Mouse (Mus musculus): ENCODE results near the gene Sept9.

Gene Sept9

DNA sequence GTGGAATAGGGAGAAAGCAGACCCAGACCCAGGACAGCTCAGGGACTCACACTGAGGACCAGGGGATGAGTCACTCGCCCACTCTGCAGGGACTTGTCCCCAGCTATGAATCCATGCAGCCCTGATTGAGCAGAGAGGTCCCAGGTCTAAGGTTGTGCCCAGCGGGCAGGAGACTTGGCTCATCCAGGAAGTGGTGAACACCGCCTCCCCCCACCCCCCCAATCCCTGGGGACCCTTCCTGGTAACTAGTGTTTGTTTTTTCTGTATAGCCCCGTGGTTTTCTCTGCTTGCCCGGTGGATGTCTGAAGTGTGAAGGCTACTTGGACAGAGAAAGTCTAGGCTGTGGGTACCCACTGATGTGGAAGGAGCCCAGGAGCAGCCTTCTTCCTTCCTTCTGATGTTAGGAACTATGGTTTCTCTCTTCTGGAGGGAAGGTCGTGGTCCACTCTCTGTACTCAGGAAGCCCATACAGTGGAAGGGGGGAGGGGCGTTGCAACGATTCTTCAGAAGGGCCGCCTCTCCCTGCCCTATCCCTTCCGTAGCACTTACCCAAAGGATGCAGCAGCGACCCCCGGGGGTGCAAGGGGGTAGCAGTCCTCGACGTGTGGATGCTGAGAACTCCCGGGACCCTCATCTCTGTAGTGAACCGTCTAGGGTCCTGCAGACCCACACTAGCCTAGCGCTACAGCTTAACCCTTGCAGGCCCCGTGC lies 66.0 kb downstream of the Sept9 start:
- no peak for DNase-seq (ENCODE audit: low read depth, low spot score)

DNA sequence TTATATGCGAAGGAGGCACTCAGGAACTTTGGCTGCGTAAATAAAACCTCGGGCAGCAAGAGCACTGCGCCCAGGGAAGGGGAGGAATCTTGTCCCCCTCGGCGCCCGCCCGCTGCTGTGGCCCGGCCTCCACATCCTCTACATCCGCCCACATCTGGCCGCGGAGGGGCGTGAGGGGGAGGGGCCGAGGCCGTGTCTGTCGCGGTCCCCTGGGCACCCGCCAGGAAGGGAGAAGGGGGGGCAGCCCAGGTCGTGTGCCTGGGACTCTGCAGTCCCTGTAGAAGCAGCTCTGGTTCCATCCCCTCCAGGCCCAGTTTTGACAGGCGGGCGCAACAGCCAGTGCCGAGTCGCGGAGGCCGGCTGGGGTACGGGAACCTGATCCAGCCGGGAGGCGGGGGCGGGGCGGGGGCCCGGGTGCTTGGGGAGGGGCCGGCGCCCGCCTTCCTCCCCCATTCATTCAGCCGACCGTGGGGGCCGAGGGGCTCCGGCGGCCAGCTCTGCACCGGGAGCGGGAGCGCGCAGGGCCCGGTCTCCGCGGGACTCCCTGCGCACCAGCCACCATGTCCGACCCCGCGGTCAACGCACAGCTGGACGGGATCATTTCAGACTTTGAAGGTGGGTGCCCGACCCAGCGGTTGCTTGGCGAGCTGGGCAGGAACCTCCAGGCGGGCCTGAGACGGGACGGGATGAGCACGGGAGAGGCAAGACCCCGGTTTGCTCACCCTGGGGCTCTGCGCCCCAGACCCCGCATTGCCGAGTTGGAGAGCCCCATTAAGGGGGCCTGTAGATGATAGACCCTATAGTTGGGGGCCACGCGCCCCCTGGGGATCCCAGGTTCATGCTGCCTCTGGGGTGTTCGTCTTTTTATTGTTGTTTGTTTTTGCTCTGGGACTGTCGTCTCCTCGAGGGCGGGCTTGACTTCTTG lies 66.8 kb downstream of the Sept9 start:
- no peak for DNase-seq (ENCODE audit: low read depth, low spot score)

GRCm38 (mm10) chr11:117266906-117267721 lies 67.7 kb downstream of the Sept9 start:
- no peak for DNase-seq (ENCODE audit: low read depth, low spot score)

DNA sequence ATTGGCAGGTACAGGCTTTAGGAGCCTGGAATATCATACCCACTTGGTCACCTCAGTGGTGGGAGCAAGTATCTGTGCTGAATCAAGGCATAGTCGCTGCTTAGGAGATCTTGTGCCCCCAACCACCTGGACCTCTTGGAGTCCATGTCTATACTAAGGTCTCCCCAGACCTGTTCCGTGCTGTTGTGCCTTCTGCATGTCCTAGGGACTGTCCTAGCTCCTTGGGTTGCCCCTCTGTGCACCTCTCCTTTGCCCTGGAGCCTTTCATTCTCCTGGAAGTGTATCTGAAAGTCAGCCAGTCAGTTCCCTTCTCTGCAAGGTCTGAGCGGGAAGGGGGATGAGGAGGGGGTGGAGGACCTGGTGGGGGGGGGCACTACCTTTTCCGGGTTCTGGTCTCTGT lies 68.4 kb downstream of the Sept9 start:
- no peak for DNase-seq (ENCODE audit: low read depth, low spot score)

GRCm38 (mm10) chr11:117268304-117268956 lies 69.0 kb downstream of the Sept9 start:
- no peak for DNase-seq (ENCODE audit: low read depth, low spot score)

DNA sequence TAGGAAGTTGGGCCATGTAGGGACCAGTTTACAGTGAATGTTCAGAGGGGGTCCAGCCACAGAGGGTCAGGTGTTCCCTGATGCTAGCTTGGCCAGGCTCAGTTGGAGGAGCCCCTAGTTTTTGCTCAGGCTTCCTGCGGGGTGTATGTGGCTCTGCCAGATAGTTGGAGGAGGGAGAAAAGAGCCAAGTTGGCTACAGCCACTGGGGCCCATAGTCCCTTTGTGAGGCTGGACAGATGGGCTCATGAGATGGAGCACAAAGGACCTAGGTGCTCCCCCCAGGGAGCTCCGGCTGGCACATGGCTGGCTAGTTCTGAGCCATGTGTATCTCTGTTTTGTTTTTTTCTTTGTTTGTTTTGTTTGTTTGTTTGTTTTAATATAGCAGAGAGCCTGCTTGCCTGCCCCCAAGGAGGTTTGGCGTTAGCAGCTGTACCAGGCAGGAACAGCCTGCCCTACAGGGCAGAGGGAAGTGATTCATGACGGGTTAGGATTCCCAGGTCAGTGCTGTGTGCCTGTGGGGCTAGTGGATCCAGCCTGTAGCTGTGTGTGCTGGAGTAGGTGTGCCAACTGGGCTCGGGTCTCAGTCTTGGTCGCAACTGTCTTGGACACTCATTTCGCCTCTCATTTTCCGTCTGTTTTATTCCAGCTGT lies 69.7 kb downstream of the Sept9 start:
- DNase-seq (ENCODE audit: low read depth, low spot score), result no peak

DNA sequence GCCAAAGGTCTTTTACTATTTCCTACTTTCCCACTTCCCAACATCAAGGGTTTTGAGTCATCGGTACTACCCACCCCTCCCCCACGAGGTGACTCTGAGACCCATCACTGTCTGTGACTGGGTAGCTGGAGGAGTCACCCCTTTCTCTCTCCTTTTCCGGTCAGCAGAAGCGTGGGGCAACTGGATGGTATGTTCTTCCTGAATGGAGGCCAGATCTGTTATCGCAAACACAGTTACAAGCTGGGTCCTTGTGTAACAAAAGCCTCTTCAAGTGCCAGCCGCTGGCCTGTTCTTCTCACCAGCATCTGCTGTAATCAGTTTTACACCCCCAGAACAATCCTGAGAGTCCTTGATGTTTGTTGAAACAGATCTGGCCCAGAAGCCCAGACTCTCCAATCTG lies 70.5 kb downstream of the Sept9 start:
- DNase-seq (ENCODE audit: low read depth, low spot score), result no peak

DNA sequence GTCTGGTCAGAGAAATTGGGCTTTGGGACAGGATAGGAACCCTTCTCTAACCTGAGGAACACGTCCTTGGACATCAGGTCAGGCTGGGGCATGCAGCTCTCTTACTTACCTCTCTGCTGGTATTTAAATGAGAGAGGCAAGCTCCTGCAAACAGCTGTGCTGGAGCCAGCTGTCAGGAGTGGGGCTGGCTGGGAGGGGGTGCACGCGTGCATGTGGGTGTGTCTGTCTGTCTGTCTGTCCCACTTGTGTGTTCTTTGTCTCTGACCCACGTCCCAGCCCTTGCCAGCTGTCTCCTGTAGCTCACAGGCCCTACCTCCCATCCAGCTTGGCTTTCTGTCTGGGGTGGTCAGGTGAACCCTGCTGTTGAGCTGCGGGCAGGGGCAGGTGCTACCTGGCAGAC lies 75.5 kb downstream of the Sept9 start:
- no peak for DNase-seq (ENCODE audit: low read depth, low spot score)

- DNase-seq (ENCODE audit: low read depth, low spot score), result no peak
Observed at GRCm38 (mm10) chr11:117275999-117276398, 76.5 kb downstream of the Sept9 start.

GRCm38 (mm10) chr11:117276946-117277345 lies 77.5 kb downstream of the Sept9 start:
- DNase-seq (ENCODE audit: low read depth, low spot score), result no peak

DNA sequence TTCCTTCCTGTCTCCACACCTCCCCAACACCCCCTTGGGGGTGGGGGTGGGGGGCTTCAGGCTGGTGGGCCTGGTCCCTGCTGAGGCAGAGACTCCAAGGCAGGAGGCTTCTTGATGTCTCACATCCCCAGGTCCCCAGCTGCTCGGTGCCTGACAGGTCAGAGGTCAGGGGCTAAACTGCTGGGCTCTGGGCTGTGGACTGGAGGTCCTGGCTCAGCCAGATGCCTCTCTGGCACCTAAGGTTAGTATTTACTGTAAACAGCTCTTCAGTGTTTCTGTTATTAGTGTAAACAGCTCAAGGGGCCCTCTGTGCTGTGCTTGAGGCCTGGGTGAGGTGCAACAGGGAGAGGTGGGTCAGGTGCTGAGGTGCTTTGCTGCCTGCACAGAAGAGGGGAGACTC lies 78.7 kb downstream of the Sept9 start:
- no peak for DNase-seq (ENCODE audit: low read depth, low spot score)

GRCm38 (mm10) chr11:117278514-117278913 lies 79.1 kb downstream of the Sept9 start:
- no peak for DNase-seq (ENCODE audit: low read depth, low spot score)

DNA sequence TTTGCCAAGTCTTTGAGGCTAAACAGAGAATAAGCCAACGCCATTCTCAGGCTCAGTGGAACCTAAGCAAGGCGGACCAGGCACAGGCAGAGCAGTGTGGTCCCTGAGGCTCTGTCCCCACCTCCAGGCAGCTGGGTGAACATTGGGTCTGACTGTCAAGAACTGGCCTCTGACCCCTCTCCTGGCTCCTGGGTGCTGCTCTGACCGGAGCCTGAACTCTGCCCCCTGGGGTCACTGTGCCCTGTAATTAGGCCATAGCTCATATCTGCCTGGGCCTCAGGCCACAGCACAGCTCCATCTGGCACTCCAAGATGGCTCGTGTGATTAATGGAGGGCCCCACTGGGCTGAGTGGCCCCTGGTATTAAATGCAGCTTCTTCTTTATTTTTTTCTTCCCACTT lies 80.5 kb downstream of the Sept9 start:
- DNase-seq (ENCODE audit: low read depth, low spot score), result no peak

DNA sequence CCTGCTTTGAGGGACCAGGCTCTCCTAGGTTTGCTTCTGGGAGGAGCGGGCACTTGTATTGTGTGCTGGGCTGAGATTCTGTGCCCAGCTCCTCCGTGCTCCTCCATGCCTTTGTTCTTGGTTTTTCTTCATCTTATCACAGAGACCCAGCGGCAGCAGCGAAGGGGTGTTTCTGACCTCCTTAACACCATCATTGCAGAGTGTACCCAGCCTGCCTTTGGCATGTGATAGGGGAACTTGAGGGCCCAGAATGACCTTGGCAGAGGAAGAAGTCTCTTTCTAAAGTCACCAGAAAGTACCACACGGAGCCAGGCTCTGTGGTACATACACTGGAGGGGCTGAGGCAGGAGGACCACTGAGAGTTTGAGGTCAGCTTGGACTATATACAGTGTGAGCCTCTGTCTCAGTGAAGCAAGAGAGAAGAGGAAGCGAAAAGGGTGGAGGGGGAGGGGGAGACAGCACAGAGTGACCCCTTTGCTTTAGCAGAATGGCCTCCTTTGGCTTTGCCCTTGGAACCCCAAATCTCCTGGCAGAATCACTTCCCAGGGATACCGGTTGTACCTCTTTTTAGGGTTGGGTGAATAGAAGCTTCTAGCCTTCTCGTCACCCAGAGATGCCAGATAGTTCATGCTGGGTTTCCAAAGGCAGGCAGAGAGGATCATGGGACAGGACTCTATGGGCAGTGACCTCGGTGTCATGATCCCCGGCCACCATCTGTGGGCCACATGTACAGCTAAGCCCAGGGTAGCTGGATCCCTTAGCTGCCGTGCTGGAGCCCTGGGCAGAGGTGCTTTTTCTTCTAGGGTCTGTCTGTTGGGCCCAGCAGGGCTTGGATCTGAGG lies 83.8 kb downstream of the Sept9 start:
- DNase-seq (ENCODE audit: low read depth, low spot score), result no peak

DNA sequence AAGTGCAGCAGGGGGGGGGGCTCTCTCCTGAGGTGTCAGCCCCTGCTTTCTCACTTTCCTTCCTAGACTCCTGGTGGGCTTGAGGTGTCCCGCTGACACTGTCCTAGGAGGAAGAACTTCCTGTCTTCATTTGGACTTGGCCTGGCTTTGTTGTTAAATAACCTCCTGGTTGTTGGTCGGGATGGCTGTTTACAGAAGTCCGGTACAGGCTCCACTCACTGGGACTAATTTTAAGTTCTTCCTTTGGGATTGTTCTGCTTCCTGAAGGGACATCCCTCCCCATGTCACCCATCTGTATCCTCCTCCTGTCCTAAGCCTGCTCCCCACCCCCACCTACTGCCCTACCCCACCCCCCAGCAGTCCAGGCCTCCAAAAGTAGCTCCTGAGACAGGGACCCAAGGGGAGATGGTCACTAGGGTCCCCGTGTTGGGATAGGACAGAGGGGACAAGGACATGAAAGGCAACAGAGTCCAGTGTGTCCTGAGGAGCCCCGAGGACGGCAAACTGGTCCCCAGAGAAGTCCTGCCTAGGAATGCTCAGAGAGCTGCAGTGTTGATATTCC lies 84.5 kb downstream of the Sept9 start:
- DNase-seq (ENCODE audit: low read depth, low spot score), result no peak

- no peak for DNase-seq (ENCODE audit: low read depth, low spot score)
Observed at GRCm38 (mm10) chr11:117284721-117285605, 85.5 kb downstream of the Sept9 start.

- DNase-seq (ENCODE audit: low read depth, low spot score), result no peak
Observed at GRCm38 (mm10) chr11:117285606-117285931, 86.1 kb downstream of the Sept9 start.

DNA sequence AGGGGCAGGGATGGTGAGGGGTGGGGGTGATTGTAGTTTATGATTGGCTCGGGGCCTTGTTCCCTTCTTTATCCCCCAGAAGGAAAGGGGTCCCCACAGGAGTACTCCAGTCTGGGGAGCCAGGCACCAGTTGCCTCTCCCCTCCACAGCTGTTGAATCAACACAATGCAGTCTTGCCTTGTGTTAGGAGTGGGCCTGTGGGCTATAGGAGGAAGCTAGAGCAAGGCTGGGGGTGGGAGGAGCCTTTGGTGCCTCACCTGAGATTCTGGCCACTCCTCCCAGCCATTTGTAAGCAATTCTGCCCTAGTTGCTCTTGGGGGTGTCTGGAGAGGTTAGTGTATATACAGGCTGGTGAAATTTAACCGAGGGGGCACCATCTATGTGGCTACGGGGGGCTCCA lies 88.3 kb downstream of the Sept9 start:
- DNase-seq (ENCODE audit: low read depth, low spot score), result no peak

- no peak for DNase-seq (ENCODE audit: low read depth, low spot score)
Observed at GRCm38 (mm10) chr11:117288765-117289164, 89.3 kb downstream of the Sept9 start.
